Mouse (Mus musculus) kidney, embryonic 16.5 days (tissue): ENCODE results near the gene Pacs2. TPM values are rescaled to one million over a fixed set of nuclear protein-coding genes. Genes with fewer than 3 reads are reported as not detected.

Experiments used
- microRNA-seq: library from miRNA; unstranded; fragments of <30 nt; microRNA quantifications from one replicate; pipeline ENCODE4, GENCODE M21; 2016
- polyA plus RNA-seq: library from polyadenylated mRNA; unstranded; fragments of >200 nt; fragmentation: Nextera tagmentation; extraction: Ambion mirVana; gene quantifications from 2 replicates; pipeline ENCODE4 v1.2.1, GENCODE M21; 2015

Pacs2 gene
- polyA plus RNA-seq, 1 experiment from 2014 or later = 13.8 TPM

Small RNA genes within 50 kb of the gene (microRNA-seq; reads per million reads assigned to microRNA genes)
- gene Gm44471 = not detected

Other genes with a start within 250 kb of the Pacs2 start
- 0.91 and 1.2 TPM in 2 replicates for gene Ahnak2, start 211.9 kb upstream of the Pacs2 start, polyA plus RNA-seq
- gene Clba1, start 205.6 kb upstream of the Pacs2 start, polyA plus RNA-seq = 14.0 and 14.7 TPM in 2 replicates
- 113 and 124 TPM in 2 replicates for gene Cdca4, start 185.1 kb upstream of the Pacs2 start, polyA plus RNA-seq
- gene Gpr132, start 146.3 kb upstream of the Pacs2 start, polyA plus RNA-seq = 0.15 and 0.22 TPM in 2 replicates
- gene Jag2, start 84.7 kb upstream of the Pacs2 start, polyA plus RNA-seq = 2.2 and 2.5 TPM in 2 replicates
- gene Nudt14, start 72.4 kb upstream of the Pacs2 start, polyA plus RNA-seq = 99.1 and 104 TPM in 2 replicates
- gene Btbd6, start 38.0 kb upstream of the Pacs2 start, polyA plus RNA-seq = 29.4 and 30.6 TPM in 2 replicates
- gene Brf1, start 13.8 kb upstream of the Pacs2 start, polyA plus RNA-seq = 70.1 and 71.5 TPM in 2 replicates
- not detected in 2 replicates for gene Tex22, start 60.0 kb downstream of the Pacs2 start, polyA plus RNA-seq
- gene Mta1, start 83.8 kb downstream of the Pacs2 start, polyA plus RNA-seq = 15.4 and 15.9 TPM in 2 replicates
- gene Crip2, start 125.7 kb downstream of the Pacs2 start, polyA plus RNA-seq = 244 and 263 TPM in 2 replicates
- gene Crip1, start 131.8 kb downstream of the Pacs2 start, polyA plus RNA-seq = 270 and 293 TPM in 2 replicates
- gene Tedc1, start 141.9 kb downstream of the Pacs2 start, polyA plus RNA-seq = 38.2 and 45.5 TPM in 2 replicates
- gene Tmem121, start 171.4 kb downstream of the Pacs2 start, polyA plus RNA-seq = 8.6 and 10.9 TPM in 2 replicates